Mouse (Mus musculus) thymus, adult 2 months (tissue): Measurements from ENCODE around the gene Peli2. TPM values are rescaled to one million over a fixed set of nuclear protein-coding genes. Genes with fewer than 3 reads are reported as not detected.
A peak's percentile ranks its signal among the peaks of the same experiment; 100 is the strongest.

ENCODE experiments used
- DNase-seq: peaks from one replicate; pipeline ENCODE4 v3.0.0; 2021
- H3K27ac ChIP-seq: fragments of 200-500 bp; 2 replicates; pipeline ENCODE4 v1.5.1; 2012; ENCODE audit warnings: low read length, control low read depth; ENCODE audit not compliant: control insufficient read depth, insufficient read depth
- H3K27me3 ChIP-seq: fragments of 200-500 bp; 2 replicates; pipeline ENCODE4 v1.6.1; 2012; ENCODE audit warnings: mild to moderate bottlenecking, low read length, moderate library complexity, mixed read lengths; ENCODE audit not compliant: control insufficient read depth, insufficient read depth
- H3K36me3 ChIP-seq: fragments of 200-500 bp; 2 replicates; pipeline ENCODE4 v1.6.1; 2012; ENCODE audit warnings: mild to moderate bottlenecking, low read length, moderate library complexity; ENCODE audit not compliant: control insufficient read depth, insufficient read depth
- H3K4me1 ChIP-seq: fragments of 200-500 bp; replicated peaks from 2 replicates; pipeline ENCODE4 v1.6.1; 2012; ENCODE audit warnings: low read length; ENCODE audit not compliant: control insufficient read depth, insufficient read depth
- H3K4me3 ChIP-seq: fragments of 200-500 bp; 2 replicates; pipeline ENCODE4 v1.5.1; 2012; ENCODE audit warnings: mild to moderate bottlenecking, low read length, control low read depth, moderate library complexity; ENCODE audit not compliant: control insufficient read depth, insufficient read depth
- CTCF ChIP-seq: fragments of 200-500 bp; IDR thresholded peaks from 2 replicates; pipeline ENCODE4 v1.5.1; 2012; ENCODE audit warnings: mild to moderate bottlenecking, control low read depth, low read length, moderate library complexity, borderline replicate concordance; ENCODE audit not compliant: control insufficient read depth, poor library complexity, insufficient read depth; ENCODE audit errors: extremely low read depth
- POLR2A ChIP-seq: fragments of 200-500 bp; IDR thresholded peaks from 2 replicates; pipeline ENCODE4 v1.6.1; 2012; ENCODE audit warnings: mild to moderate bottlenecking, low read length, control low read depth, moderate library complexity; ENCODE audit not compliant: control insufficient read depth, poor library complexity, insufficient read depth; ENCODE audit errors: extremely low read depth
- WGBS: fragments of 180-500 bp; shearing (Covaris S2); methylation state at CpG from one replicate; pipeline ENCODE4 v1.1.7; 2018; 5-methylcytosine and 5-hydroxymethylcytosine counted together
- polyA plus RNA-seq: library from polyadenylated mRNA; depleted of rRNA; stranded (reverse); fragments of >200 nt; gene quantifications from 2 replicates; pipeline ENCODE4 v1.2.3, GENCODE M21; 2012

The Peli2 gene
- polyA plus RNA-seq, 1 experiment: 2.8 TPM

DNA sequence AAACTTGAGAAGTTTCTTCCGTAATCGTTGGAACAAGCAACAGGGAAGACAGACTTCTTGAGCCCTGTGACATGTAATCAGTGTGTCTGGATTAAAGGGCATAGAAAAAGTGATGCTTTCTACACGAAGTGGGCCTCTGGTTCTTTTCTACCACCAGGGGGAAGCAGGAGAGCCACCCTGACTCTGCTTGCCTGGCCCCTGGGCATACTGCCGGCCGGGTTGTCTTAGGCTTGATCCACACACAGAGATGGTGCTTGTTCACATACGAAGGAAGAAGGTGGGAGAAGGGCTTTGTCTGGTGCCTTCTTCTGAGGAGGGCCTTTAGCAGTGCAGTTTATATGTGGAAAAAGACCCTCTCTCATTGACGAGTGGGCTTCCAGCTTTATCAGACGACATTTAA is 17.5 kb downstream of the Peli2 start:
- Histone ChIP-seq H3K27ac (no peak overlapping the region), H3K4me1 (peaks cover 6% of the 10 kb centered on the region), H3K27me3 (no peaks in the 10 kb centered on the region), H3K4me3 (no peak overlapping the region), H3K36me3 (no peaks in the 10 kb centered on the region)
- 45% methylated on average over 8 of the region's 8 CpGs for WGBS
- TF ChIP-seq CTCF: peak; percentile 53; the same call in 1 of the 2 replicates
- no peak for TF ChIP-seq POLR2A
- DNase-seq: peak; percentile 22

DNA sequence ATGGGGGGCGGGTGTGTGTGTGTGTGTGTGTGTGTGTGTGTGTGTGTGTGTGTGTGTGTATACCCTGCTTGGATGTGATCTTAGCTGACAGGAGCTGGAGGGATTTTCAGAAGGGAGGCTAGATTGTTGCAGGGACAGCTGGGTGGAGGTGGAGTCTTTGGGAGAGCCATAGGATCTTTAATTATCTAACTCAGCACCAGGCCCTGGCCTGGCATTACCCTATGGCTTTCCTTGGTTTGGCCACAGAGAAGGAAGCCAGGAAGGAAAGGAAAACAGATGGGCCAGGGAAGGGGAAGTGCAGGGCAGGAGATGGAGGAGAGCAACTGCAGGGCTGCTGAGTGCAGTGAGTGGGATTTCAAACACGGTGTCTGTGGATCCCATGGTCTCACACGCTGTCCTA is 18.8 kb downstream of the Peli2 start:
- Histone ChIP-seq H3K36me3 (no peaks in the 10 kb centered on the region), H3K27ac (no peak overlapping the region), H3K27me3 (no peaks in the 10 kb centered on the region), H3K4me3 (no peak overlapping the region), H3K4me1 (no peaks in the 10 kb centered on the region)
- 73% methylated on average over 3 of the region's 3 CpGs for WGBS
- TF ChIP-seq POLR2A (no peak), CTCF (no peak)
- DNase-seq: no peak

DNA sequence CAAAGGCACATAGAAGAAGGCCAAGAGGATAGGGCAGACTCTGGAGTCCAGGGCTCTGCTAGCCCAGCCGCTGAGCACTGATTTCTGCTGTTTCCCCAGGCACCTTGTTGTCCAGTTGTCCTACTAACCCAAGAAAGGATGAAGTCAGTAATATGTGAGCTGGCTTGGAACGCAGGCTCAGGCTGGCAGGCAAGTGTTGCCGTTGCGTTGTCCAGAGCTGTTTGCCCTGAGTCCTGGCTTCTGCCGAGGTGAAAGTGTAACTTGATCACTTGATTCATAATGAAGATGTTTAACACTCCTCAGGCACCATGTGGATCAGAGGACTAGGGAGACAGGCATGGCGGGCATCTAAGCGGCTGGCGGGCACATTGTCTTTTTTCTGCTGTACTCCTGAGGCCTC is 21.1 kb downstream of the Peli2 start:
- TF ChIP-seq POLR2A (no peak), CTCF (no peak)
- H3K27me3 ChIP-seq: no peaks in the 10 kb centered on the region
- H3K4me3 ChIP-seq: no peak overlapping the region
- no peak overlapping the region for H3K27ac ChIP-seq
- 95% methylated on average over 8 of the region's 8 CpGs for WGBS
- H3K36me3 ChIP-seq: no peaks in the 10 kb centered on the region
- DNase-seq: no peak
- no peaks in the 10 kb centered on the region for H3K4me1 ChIP-seq

GRCm38 (mm10) chr14:48142696-48143095 is 22.1 kb downstream of the Peli2 start:
- no peaks in the 10 kb centered on the region for H3K4me1 ChIP-seq
- TF ChIP-seq POLR2A (no peak), CTCF (no peak)
- no peaks in the 10 kb centered on the region for H3K27me3 ChIP-seq
- no peaks in the 10 kb centered on the region for H3K36me3 ChIP-seq
- no peak overlapping the region for H3K4me3 ChIP-seq
- no peak for DNase-seq
- 91% methylated on average over 10 of the region's 10 CpGs for WGBS
- H3K27ac ChIP-seq: no peak overlapping the region

GRCm38 (mm10) chr14:48143141-48143540 is 22.5 kb downstream of the Peli2 start:
- H3K4me1 ChIP-seq: no peaks in the 10 kb centered on the region
- H3K27ac ChIP-seq: no peak overlapping the region
- no peak for TF ChIP-seq CTCF
- no peak overlapping the region for H3K4me3 ChIP-seq
- DNase-seq: no peak
- no peaks in the 10 kb centered on the region for H3K27me3 ChIP-seq
- 93% methylated on average over 4 of the region's 4 CpGs for WGBS
- no peaks in the 10 kb centered on the region for H3K36me3 ChIP-seq

DNA sequence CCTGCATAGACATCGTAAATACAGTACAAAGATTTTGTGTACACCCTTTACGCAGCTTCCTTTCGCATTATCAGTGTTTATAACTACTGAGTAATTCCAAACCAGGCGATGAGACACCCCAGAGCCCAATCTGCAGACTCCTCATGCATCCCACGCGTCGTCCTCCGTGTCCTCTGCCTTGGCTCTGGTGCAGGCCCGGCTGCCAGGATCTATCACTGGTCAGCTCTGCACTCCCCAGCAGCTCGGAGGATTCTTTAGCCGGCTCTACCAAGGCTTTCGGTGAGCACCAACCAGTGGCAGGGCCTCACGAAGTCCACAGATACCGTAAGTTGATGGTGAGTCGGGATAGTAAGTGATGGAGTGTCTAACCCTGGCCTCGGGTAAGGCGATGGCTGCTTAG is 23.7 kb downstream of the Peli2 start:
- 96% methylated on average over 17 of the region's 17 CpGs for WGBS
- no peaks in the 10 kb centered on the region for H3K4me1 ChIP-seq
- H3K27me3 ChIP-seq: no peaks in the 10 kb centered on the region
- TF ChIP-seq POLR2A (no peak), CTCF (no peak)
- H3K27ac ChIP-seq: no peak overlapping the region
- DNase-seq: no peak
- H3K36me3 ChIP-seq: no peaks in the 10 kb centered on the region
- H3K4me3 ChIP-seq: no peak overlapping the region

GRCm38 (mm10) chr14:48147688-48148087 is 27.1 kb downstream of the Peli2 start:
- WGBS: 87% methylated on average over 6 of the region's 6 CpGs
- H3K4me3 ChIP-seq: no peak overlapping the region
- DNase-seq: peak; percentile 32
- H3K36me3 ChIP-seq: no peaks in the 10 kb centered on the region
- H3K4me1 ChIP-seq: no peaks in the 10 kb centered on the region
- no peak overlapping the region for H3K27ac ChIP-seq
- TF ChIP-seq POLR2A (no peak), CTCF (no peak)
- H3K27me3 ChIP-seq: no peaks in the 10 kb centered on the region
